Mouse (Mus musculus) spleen, postnatal 14 days (tissue): ENCODE results near the gene Pan3.
A peak's percentile ranks its signal among the peaks of the same experiment; 100 is the strongest.

Experiments used
- DNase-seq, 2 experiments: peaks; one replicate each; pipeline ENCODE4 v3.0.0; 2021 to 2022; ENCODE audit warnings: low spot score in 2 of 2

Pan3 gene

GRCm38 (mm10) chr5:147429535-147430305 is at the start of gene Pan3:
Gene Pan3 (plus strand): TSS chr5:147430161.
- peak; percentile 89 to 91 for DNase-seq

- no peak for DNase-seq
These were observed 48.6 kb upstream of the Pan3 start for GRCm38 (mm10) chr5:147381396-147381795.

GRCm38 (mm10) chr5:147386865-147387264 is 43.1 kb upstream of the Pan3 start:
- no peak for DNase-seq

- no peak for DNase-seq
These were observed 41.5 kb upstream of the Pan3 start for GRCm38 (mm10) chr5:147388376-147389008.

- no peak for DNase-seq
These were observed 40.9 kb upstream of the Pan3 start for GRCm38 (mm10) chr5:147389052-147389451.

GRCm38 (mm10) chr5:147390772-147391171 is 39.2 kb upstream of the Pan3 start:
- DNase-seq = no peak

GRCm38 (mm10) chr5:147392667-147393213 is 37.2 kb upstream of the Pan3 start:
- no peak for DNase-seq

- DNase-seq = no peak
These were observed 34.9 kb upstream of the Pan3 start for GRCm38 (mm10) chr5:147395050-147395449.

GRCm38 (mm10) chr5:147399843-147400504 is 30.0 kb upstream of the Pan3 start, which contains the start of gene Flt3:
Gene Flt3 (minus strand): TSS chr5:147400489.
- peak in 1 of 2 experiments; percentile 17 for DNase-seq

GRCm38 (mm10) chr5:147400505-147400979 is 29.4 kb upstream of the Pan3 start:
- no peak for DNase-seq

GRCm38 (mm10) chr5:147401024-147401423 is 28.9 kb upstream of the Pan3 start:
- no peak for DNase-seq

- DNase-seq = no peak
These were observed 27.5 kb upstream of the Pan3 start for GRCm38 (mm10) chr5:147402505-147402904.

- no peak for DNase-seq
These were observed 23.8 kb upstream of the Pan3 start for GRCm38 (mm10) chr5:147406135-147406534.

GRCm38 (mm10) chr5:147408731-147409130 is 21.2 kb upstream of the Pan3 start:
- no peak for DNase-seq

GRCm38 (mm10) chr5:147410585-147410984 is 19.4 kb upstream of the Pan3 start:
- no peak for DNase-seq

- DNase-seq = no peak
These were observed 12.0 kb upstream of the Pan3 start for GRCm38 (mm10) chr5:147417986-147418385.

- DNase-seq = peak in 1 of 2 experiments; percentile 52
These were observed 11.4 kb upstream of the Pan3 start for GRCm38 (mm10) chr5:147418394-147419121.

- no peak for DNase-seq
These were observed 6.3 kb upstream of the Pan3 start for GRCm38 (mm10) chr5:147423612-147424011.

GRCm38 (mm10) chr5:147426048-147426805 is 3.7 kb upstream of the Pan3 start:
- no peak for DNase-seq

- peak in 1 of 2 experiments; percentile 45 for DNase-seq
These were observed 487 bp downstream of the Pan3 start for GRCm38 (mm10) chr5:147430361-147430935.
